Mouse (Mus musculus) intestine, embryonic 14.5 days (tissue): Measurements from ENCODE around the gene Gm4756. TPM values are rescaled to one million over a fixed set of nuclear protein-coding genes. Genes with fewer than 3 reads are reported as not detected.
"Not testable (repeated sequence)": the region's sequence is repeated elsewhere in the genome, so short reads cannot be mapped to it uniquely, and the experiment has no call there.

Experiments
- ATAC-seq: fragments of 200-750 bp; cut with Nextera tagmentation; replicated peaks from 2 replicates; pipeline ENCODE4 v1.8.0; 2017; ENCODE audit warnings: low read depth, moderate number of reproducible peaks, moderate TSS enrichment, moderate library complexity; ENCODE audit not compliant: low FRiP score, low TSS enrichment
- DNase-seq: peaks from one replicate; pipeline ENCODE4 v3.0.0-alpha.2; 2018; ENCODE audit warnings: low spot score
- H3K27ac ChIP-seq: fragments of 300-500 bp; sonication (generic); 2 replicates; pipeline ENCODE4 v1.5.1; 2014; ENCODE audit warnings: low read depth, mild to moderate bottlenecking, control low read depth
- H3K27me3 ChIP-seq: fragments of 300-500 bp; sonication (generic); replicated peaks from 2 replicates; pipeline ENCODE4 v1.6.1; 2014; ENCODE audit warnings: low read length, control low read depth; ENCODE audit not compliant: control insufficient read depth, insufficient read depth
- H3K36me3 ChIP-seq: fragments of 300-500 bp; sonication (generic); 2 replicates; pipeline ENCODE4 v1.6.1; 2014; ENCODE audit warnings: low read length, control low read depth; ENCODE audit not compliant: control insufficient read depth, insufficient read depth
- H3K4me1 ChIP-seq: fragments of 300-500 bp; sonication (generic); replicated peaks from 2 replicates; pipeline ENCODE4 v1.6.1; 2014; ENCODE audit warnings: low read length, control low read depth, mixed read lengths; ENCODE audit not compliant: control insufficient read depth, insufficient read depth
- H3K4me2 ChIP-seq: fragments of 300-500 bp; sonication (generic); 2 replicates; pipeline ENCODE4 v1.6.1; 2014; ENCODE audit warnings: low read length
- H3K4me3 ChIP-seq: fragments of 300-500 bp; sonication (generic); 2 replicates; pipeline ENCODE4 v1.5.1; 2014; ENCODE audit warnings: low read depth, low read length, control low read depth, mixed read lengths
- H3K9ac ChIP-seq: fragments of 300-500 bp; sonication (generic); 2 replicates; pipeline ENCODE4 v1.6.1; 2014; ENCODE audit warnings: mild to moderate bottlenecking, low read length
- H3K9me3 ChIP-seq: fragments of 300-500 bp; sonication (generic); 2 replicates; pipeline ENCODE4 v1.6.1; 2016; ENCODE audit warnings: low read length, control low read depth; ENCODE audit not compliant: control insufficient read depth
- WGBS: fragments of 180-500 bp; shearing (Covaris S2); extraction: QIAGEN DNeasy Blood & Tissue Kit; methylation state at CpG from one replicate; pipeline ENCODE4 v1.1.7; 2014; 5-methylcytosine and 5-hydroxymethylcytosine counted together
- polyA plus RNA-seq: library from polyadenylated mRNA; unstranded; fragments of >200 nt; fragmentation: Nextera tagmentation; extraction: Ambion mirVana; gene quantifications from 2 replicates; pipeline ENCODE4 v1.2.1, GENCODE M21; 2014

The Gm4756 gene
- polyA plus RNA-seq: not detected in 2 replicates

GRCm38 (mm10) chr12:72649611-72650330, at the start of gene Gm4756:
Gene Gm4756 (minus strand): TSS chr12:72649661.
- 77% methylated on average over 11 of the region's 11 CpGs for WGBS
- ATAC-seq: no peak
- H3K4me3 ChIP-seq: no peak within 1 kb of the TSS
- no peaks in the 10 kb centered on the region for H3K9me3 ChIP-seq
- H3K4me1 ChIP-seq: no peaks in the 10 kb centered on the region
- no peak within 1 kb of the TSS for H3K9ac ChIP-seq
- peak; percentile 23 for DNase-seq
- H3K36me3 ChIP-seq: no peaks in the 10 kb centered on the region
- no peak within 1 kb of the TSS for H3K27ac ChIP-seq
- H3K4me2 ChIP-seq: no peak within 1 kb of the TSS
- H3K27me3 ChIP-seq: no peaks in the 10 kb centered on the region

GRCm38 (mm10) chr12:72694901-72695463, 45.5 kb upstream of the Gm4756 start:
- no peak overlapping the region for H3K4me3 ChIP-seq
- H3K4me2 ChIP-seq: no peak overlapping the region
- WGBS: 29% methylated on average over 9 of the region's 9 CpGs
- H3K9me3 ChIP-seq: no peaks in the 10 kb centered on the region
- no peak overlapping the region for H3K27ac ChIP-seq
- no peaks in the 10 kb centered on the region for H3K27me3 ChIP-seq
- 0 out of 2 replicates have a peak, but pooled peaks cover 4% of the 10 kb centered on the region for H3K4me1 ChIP-seq
- H3K36me3 ChIP-seq: no peaks in the 10 kb centered on the region
- ATAC-seq (no peak), DNase-seq (peak; percentile 56)
- H3K9ac ChIP-seq: no peak overlapping the region

GRCm38 (mm10) chr12:72694438-72694837, 45.0 kb upstream of the Gm4756 start:
- WGBS: 53% methylated on average over 12 of the region's 12 CpGs
- 0 out of 2 replicates have a peak, but pooled peaks cover 4% of the 10 kb centered on the region for H3K4me1 ChIP-seq
- no peaks in the 10 kb centered on the region for H3K27me3 ChIP-seq
- peak overlapping the region; percentile 22 for H3K4me2 ChIP-seq
- no peaks in the 10 kb centered on the region for H3K9me3 ChIP-seq
- H3K4me3 ChIP-seq: no peak overlapping the region
- H3K27ac ChIP-seq: no peak overlapping the region
- no peak overlapping the region for H3K9ac ChIP-seq
- no peak for ATAC-seq
- DNase-seq: peak; percentile 50
- H3K36me3 ChIP-seq: no peaks in the 10 kb centered on the region

- Histone ChIP-seq H3K9ac (no peak overlapping the region), H3K9me3 (no peaks in the 10 kb centered on the region), H3K4me2 (peak overlapping the region; percentile 22; the same call in 1 of the 2 replicates), H3K4me1 (0 out of 2 replicates have a peak, but pooled peaks cover 4% of the 10 kb centered on the region), H3K27ac (no peak overlapping the region), H3K4me3 (no peak overlapping the region), H3K36me3 (no peaks in the 10 kb centered on the region), H3K27me3 (no peaks in the 10 kb centered on the region)
- no peak for ATAC-seq
- DNase-seq: peak; percentile 40
- WGBS: 45% methylated on average over 6 of the region's 6 CpGs
Observed at GRCm38 (mm10) chr12:72693895-72694294, 44.4 kb upstream of the Gm4756 start.

- not testable (repeated sequence) for H3K9ac ChIP-seq, H3K4me3 ChIP-seq, H3K4me2 ChIP-seq, H3K4me1 ChIP-seq, H3K9me3 ChIP-seq, H3K36me3 ChIP-seq, H3K27ac ChIP-seq, DNase-seq, H3K27me3 ChIP-seq, ATAC-seq
- 43% methylated on average over 2 of the region's 2 CpGs for WGBS
Observed at GRCm38 (mm10) chr12:72688281-72688680, 38.8 kb upstream of the Gm4756 start.

- WGBS: 52% methylated on average over 6 of the region's 6 CpGs
- not testable (repeated sequence) for H3K4me3 ChIP-seq, ATAC-seq, H3K4me2 ChIP-seq, H3K9me3 ChIP-seq, H3K4me1 ChIP-seq, H3K27me3 ChIP-seq, H3K27ac ChIP-seq, H3K9ac ChIP-seq, H3K36me3 ChIP-seq
- DNase-seq: peak; percentile 39
Observed at GRCm38 (mm10) chr12:72687741-72688140, 38.3 kb upstream of the Gm4756 start.

GRCm38 (mm10) chr12:72686566-72686965, 37.1 kb upstream of the Gm4756 start:
- not testable (repeated sequence) for H3K4me3 ChIP-seq, H3K4me1 ChIP-seq, H3K9me3 ChIP-seq, H3K27me3 ChIP-seq, H3K36me3 ChIP-seq, ATAC-seq, H3K9ac ChIP-seq, H3K27ac ChIP-seq, H3K4me2 ChIP-seq, DNase-seq
- 81% methylated on average over 4 of the region's 4 CpGs for WGBS

GRCm38 (mm10) chr12:72683612-72684011, 34.2 kb upstream of the Gm4756 start:
- no peaks in the 10 kb centered on the region for H3K9me3 ChIP-seq
- H3K4me1 ChIP-seq: no peaks in the 10 kb centered on the region
- no peak overlapping the region for H3K9ac ChIP-seq
- H3K4me2 ChIP-seq: no peak overlapping the region
- ATAC-seq (no peak), DNase-seq (no peak)
- H3K36me3 ChIP-seq: no peaks in the 10 kb centered on the region
- no peaks in the 10 kb centered on the region for H3K27me3 ChIP-seq
- H3K4me3 ChIP-seq: no peak overlapping the region
- H3K27ac ChIP-seq: no peak overlapping the region
- 95% methylated on average over 3 of the region's 3 CpGs for WGBS
